In genomic region chr17:5519910-5520592, GRCm38 (mm10) we compare ENCODE assay signal across 14 mouse cellular contexts. TPM values are rescaled to one million over a fixed set of nuclear protein-coding genes. Genes with fewer than 3 reads are reported as not detected.
DNase-seq lines count a peak whose midpoint lies in the region; ATAC-seq lines count a peak whose summit lies in the region.
"Had no signal": no experiment of that assay in that cellular context is flagged by ENCODE, and none has a peak within 500 bp of the region (broad histone marks: within the 10 kb centered on the region; RNA-seq: fewer than 3 reads in every experiment).

No protein-coding gene starts in this region.

- ATAC-seq in frontal cortex, adult (ENCODE audit: low TSS enrichment): peak; percentile 84
- ATAC-seq in granulocyte monocyte progenitor cell, adult 5-6 weeks (replicated peaks; ENCODE audit: poor library complexity, severe bottlenecking): peak; percentile 37; the same call in 1 of the 2 replicates
- ATAC-seq: hindbrain, postnatal 0 days; liver, embryonic 12.5 days had no signal

- DNase-seq in frontal cortex, postnatal 10 days (ENCODE audit: low spot score in 2 of 2): no peak
- peak; percentile 22 to 60 for DNase-seq in right cerebral cortex, postnatal 36 days (ENCODE audit: low spot score in 2 of 2)
- DNase-seq in right cerebral cortex, postnatal 14 days: no peak
- peak; percentile 22 for DNase-seq in thymus, postnatal 14 days
- DNase-seq in cerebellum, postnatal 25 days: no peak
- DNase-seq in layer of hippocampus, adult 8-10 months (ENCODE audit: low spot score in 2 of 2): no peak
- DNase-seq: cerebellum, adult 18-20 months; heart, postnatal 36 days; kidney, adult 2 months; kidney, postnatal 36 days had no signal

RNA-seq across cellular contexts. Expression of gene Zdhhc14, which starts 27.7 kb away (rescaled TPM):
- total RNA-seq in granulocyte monocyte progenitor cell, adult 5-6 weeks (2014; fragmentation: Nextera tagmentation): 3.4 and 3.7 TPM in 2 replicates
- 0.69 and 1.4 TPM in 2 replicates for total RNA-seq in granulocyte monocyte progenitor cell, adult 5-6 weeks (2017)
- 10 to 100 TPM; 34.6 to 44.3 (median 41.9) TPM for total RNA-seq in layer of hippocampus, adult 8-10 months (2022)

Comparison
In these comparisons a context has a peak if more than half of its experiments do, and no peak if none do; other contexts are left out.
1. DNase-seq: peak in right cerebral cortex, postnatal 36 days (2 of 2) and thymus, postnatal 14 days (single experiment); none in frontal cortex, postnatal 10 days (0 of 2), right cerebral cortex, postnatal 14 days (single experiment), cerebellum, postnatal 25 days (0 of 2) and layer of hippocampus, adult 8-10 months (0 of 2).
2. RNA of gene Zdhhc14, which starts 27.7 kb away (total RNA-seq): 34.6 to 44.3 TPM in layer of hippocampus, adult 8-10 months; 0.69 to 3.7 TPM in granulocyte monocyte progenitor cell, adult 5-6 weeks; every median in the first group is over 4 times any median in the second.